Mouse (Mus musculus) hematopoietic stem cell, adult 5-6 weeks (primary cell): ENCODE measurements around the gene Atrn. TPM values are rescaled to one million over a fixed set of nuclear protein-coding genes. Genes with fewer than 3 reads are reported as not detected.
A peak's percentile ranks its signal among the peaks of the same experiment; 100 is the strongest.

Source experiments
- ATAC-seq, 2 experiments: fragments of 125-278 bp in 1 of 2; replicated peaks in 1 of 2; 2 replicates each; pipeline ENCODE4 v1.8.0; 2016 to 2017; ENCODE audit warnings: inconsistent platforms in 2 of 2, mild to moderate bottlenecking in 2 of 2, moderate number of reproducible peaks in 2 of 2, low read depth in 1 of 2, moderate TSS enrichment in 1 of 2; ENCODE audit not compliant: low FRiP score in 2 of 2, poor library complexity in 2 of 2, severe bottlenecking in 2 of 2, insufficient read depth in 1 of 2, low TSS enrichment in 1 of 2
- total RNA-seq: library from RNA; stranded (forward); fragments of 172-1452, 232-1000 nt; gene quantifications from 2 replicates; pipeline ENCODE4 v1.2.3, GENCODE M21; 2017

Gene Atrn
- total RNA-seq, 1 experiment from 2014 or later = 9.1 TPM

DNA sequence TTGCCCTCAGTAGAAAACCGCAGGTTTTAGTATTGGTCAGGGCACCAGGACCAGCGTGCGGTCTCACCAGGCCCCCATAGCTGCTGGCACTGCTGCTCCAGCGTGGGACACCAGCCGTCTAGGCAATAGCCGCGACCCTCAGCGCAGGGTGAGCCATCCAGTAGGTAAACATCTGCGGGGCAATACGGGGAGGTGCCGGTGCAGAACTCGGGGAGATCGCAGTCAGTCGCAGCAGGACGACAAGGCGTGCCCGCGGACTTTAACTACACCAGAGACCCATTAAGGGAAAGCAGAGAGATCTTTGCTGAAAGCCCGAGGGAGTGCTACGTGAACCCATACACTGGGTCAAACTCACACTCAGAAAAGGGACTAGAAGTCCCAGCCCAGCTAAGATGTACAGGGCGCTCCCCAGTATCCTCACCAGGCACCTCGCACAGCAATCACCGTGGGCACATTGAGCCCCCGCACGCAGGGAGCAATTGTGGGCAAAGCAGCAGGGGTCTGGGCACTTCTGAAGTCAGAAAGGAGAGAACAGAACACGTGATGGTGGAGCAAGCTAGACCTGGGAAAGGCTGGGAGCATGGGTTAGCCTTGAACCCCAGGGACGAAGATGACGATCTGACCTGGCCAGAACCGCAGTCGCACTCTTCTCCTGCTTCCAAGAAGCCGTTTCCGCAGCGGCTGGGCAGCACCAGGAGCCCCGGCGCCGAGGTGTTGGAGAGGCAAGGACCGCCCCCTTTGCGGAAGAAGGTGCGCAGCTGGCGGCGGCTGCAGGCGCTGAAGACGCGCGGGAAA, 147.8 kb downstream of the Atrn start:
- peak in 1 of 2 experiments; percentile 21; a peak in 1 of 4 replicates for ATAC-seq

DNA sequence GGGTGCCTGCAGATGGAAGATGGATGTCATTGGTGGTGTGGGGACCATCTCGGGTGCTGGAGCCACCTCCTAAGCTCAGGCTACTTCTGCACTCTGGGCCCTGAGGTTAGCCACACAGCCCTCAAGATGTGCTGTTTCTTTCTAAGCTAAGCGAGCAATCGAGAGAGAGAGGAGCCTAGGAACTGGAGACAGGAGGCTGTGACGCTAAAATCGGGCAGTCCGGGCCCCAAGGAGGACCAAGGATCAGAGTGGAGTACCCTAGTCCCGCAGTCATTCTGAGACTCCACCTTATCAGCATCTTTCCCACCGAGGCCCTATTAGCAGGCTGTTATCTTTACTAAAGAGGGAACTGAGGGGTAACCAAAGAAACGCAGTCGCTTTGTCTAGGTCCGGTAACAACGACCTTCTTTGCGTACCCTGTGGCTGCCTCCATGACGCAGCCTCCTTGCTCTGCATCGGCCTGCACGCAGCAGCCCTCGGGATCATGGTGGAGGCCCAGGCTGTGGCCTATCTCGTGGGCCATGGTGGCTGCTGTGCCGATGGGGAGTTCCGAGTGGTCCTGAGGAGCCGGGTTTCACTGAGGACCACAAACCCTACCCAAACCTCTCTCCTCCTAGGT, 148.5 kb downstream of the Atrn start:
- ATAC-seq = peak; percentile 1 to 24; a peak in 1 of 4 replicates

DNA sequence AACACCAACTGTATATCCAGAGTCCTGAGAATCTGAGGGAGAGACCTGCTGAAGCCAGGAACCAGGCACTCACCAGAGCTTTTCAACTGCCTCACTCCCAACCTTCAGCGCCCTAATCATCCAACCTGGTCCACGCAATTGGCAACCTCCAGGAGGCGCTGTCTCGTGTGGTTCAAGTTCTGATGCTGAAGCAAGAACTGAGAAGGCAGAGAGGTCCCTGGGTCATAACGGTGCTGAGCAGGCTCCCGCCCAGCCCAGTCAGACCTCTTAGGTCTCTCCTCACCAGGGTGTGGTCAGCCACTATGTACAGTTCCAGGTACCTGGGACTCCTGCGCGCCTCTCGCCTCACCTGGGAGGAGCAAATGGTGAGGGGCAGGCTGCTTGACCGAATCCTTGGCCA, 149.3 kb downstream of the Atrn start:
- ATAC-seq = peak; percentile 44 to 58

DNA sequence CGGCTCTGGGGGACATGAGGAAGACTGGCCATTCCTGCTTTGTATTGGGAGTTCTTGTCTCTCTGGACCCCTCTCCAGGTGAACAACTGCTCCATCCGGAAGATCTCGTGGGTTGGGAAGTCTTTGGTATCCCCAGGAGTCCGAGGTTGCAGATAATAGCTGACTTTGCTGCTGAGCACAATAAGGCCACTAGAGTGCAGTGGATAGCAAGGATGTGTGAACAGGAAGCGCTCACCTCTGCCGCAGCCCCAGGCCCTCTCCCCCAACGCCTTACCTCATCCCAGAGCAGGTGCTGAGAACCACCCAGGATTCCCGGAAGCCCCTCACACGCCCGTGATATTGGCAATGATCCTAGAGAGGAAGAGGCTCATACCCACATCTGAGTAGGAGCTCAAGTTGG, 149.9 kb downstream of the Atrn start:
- ATAC-seq = peak; percentile 35 to 52; a peak in 2 of 4 replicates

GRCm38 (mm10) chr2:131058672-131059071, 152.4 kb downstream of the Atrn start:
- ATAC-seq = no peak

DNA sequence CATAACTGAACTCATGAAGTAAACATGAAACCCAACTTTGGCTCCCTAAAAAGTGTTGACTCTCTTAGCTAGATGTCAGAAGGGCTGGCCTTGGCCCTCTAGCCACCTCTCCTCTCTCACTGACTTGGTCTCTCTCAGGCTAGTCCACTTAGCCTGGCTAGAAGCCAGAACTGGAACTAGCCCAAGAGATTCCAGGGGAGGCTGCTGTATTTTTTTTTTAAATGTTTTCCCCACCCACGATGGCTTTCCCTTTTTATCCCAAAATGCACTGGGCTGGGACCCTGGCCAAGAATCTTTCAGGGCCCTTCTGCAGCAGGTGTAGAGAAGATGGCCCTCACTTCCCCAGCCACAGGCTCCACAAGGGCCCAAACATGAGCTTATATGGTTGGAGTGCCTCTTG, 153.1 kb downstream of the Atrn start:
- no peak for ATAC-seq

GRCm38 (mm10) chr2:131059781-131060540, 153.7 kb downstream of the Atrn start:
- ATAC-seq = no peak

DNA sequence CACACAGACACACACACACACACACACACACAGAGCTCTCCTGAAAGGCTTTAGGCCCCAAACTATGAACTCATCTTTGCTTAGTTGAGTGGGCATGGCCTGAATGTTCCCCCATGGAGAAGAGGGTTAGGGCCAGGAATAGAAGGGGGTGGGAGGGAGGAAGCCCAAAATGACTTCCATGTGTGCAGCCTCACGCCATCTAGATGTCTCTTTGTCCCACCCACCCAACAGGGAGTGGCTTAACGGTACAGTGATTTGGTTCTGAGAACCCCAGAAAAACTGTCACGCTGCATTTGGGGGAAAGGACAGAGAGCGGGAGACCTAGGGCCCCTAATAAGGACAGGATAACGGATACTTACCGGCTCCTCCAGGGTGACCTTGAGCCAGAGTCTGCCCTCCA, 154.5 kb downstream of the Atrn start:
- ATAC-seq = no peak

DNA sequence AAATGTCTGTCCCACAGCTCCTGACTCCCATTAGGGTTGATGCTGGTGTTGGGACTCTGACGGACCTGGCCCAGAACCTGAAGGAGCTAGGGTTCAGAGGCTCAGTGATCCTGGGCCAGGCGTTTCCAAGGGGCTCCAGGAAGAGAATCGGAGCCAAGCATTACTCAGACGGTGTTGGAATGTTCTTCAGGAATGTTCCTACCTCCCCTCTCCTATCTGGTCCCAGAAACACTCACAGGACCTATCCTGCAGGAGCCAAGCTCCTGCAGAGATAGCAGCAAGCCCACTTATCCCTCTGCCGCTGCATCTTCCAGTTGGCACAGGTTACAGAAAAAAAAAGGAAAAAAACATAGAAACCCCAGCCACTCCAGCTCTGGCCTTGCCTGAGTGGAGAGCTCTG, 155.3 kb downstream of the Atrn start:
- ATAC-seq = no peak

GRCm38 (mm10) chr2:131063404-131063864, 157.1 kb downstream of the Atrn start, which contains the start of gene Adam33:
Gene Adam33 (minus strand): TSS chr2:131063814.
- ATAC-seq = no peak

GRCm38 (mm10) chr2:131066342-131066741, 160.0 kb downstream of the Atrn start:
- ATAC-seq = no peak

- no peak for ATAC-seq
Observed at GRCm38 (mm10) chr2:131067481-131067880, 161.2 kb downstream of the Atrn start.

- no peak for ATAC-seq
Observed at GRCm38 (mm10) chr2:131072536-131072935, 166.2 kb downstream of the Atrn start.

Other genes with a start within 250 kb of the Atrn start
- 97.6 and 97.7 TPM in 2 replicates for gene Ddrgk1, start 241.8 kb upstream of the Atrn start, total RNA-seq
- 55.2 and 57.7 TPM in 2 replicates for gene Itpa, start 238.9 kb upstream of the Atrn start, total RNA-seq
- gene Slc4a11, start 209.0 kb upstream of the Atrn start, total RNA-seq = not detected in 2 replicates
- 9.4 and 12.3 TPM in 2 replicates for gene 4930402H24Rik, start 89 bp upstream of the Atrn start, total RNA-seq
- gene Gfra4, start 136.6 kb downstream of the Atrn start, total RNA-seq = 5.2 TPM in 1 of 2 replicates, not detected in the other
- not detected in 2 replicates for gene Adam33, start 157.3 kb downstream of the Atrn start, total RNA-seq
- gene Siglec1, start 180.3 kb downstream of the Atrn start, total RNA-seq = 0.19 TPM in 1 of 2 replicates, not detected in the other
- gene Hspa12b, start 220.8 kb downstream of the Atrn start, total RNA-seq = 3.3 and 5.7 TPM in 2 replicates
- not detected in 2 replicates for gene Gm11037, start 227.0 kb downstream of the Atrn start, total RNA-seq